Mouse (Mus musculus): Measurements from ENCODE around the gene Pak3. TPM values are rescaled to one million over a fixed set of nuclear protein-coding genes. Genes with fewer than 3 reads are reported as not detected.
"Not testable (repeated sequence)": the region's sequence is repeated elsewhere in the genome, so short reads cannot be mapped to it uniquely, and the experiment has no call there.

Gene Pak3
- polyA plus RNA-seq (2014; fragmentation: Nextera tagmentation; extraction: Ambion mirVana) = 8.7 and 9.5 TPM in 2 replicates

DNA sequence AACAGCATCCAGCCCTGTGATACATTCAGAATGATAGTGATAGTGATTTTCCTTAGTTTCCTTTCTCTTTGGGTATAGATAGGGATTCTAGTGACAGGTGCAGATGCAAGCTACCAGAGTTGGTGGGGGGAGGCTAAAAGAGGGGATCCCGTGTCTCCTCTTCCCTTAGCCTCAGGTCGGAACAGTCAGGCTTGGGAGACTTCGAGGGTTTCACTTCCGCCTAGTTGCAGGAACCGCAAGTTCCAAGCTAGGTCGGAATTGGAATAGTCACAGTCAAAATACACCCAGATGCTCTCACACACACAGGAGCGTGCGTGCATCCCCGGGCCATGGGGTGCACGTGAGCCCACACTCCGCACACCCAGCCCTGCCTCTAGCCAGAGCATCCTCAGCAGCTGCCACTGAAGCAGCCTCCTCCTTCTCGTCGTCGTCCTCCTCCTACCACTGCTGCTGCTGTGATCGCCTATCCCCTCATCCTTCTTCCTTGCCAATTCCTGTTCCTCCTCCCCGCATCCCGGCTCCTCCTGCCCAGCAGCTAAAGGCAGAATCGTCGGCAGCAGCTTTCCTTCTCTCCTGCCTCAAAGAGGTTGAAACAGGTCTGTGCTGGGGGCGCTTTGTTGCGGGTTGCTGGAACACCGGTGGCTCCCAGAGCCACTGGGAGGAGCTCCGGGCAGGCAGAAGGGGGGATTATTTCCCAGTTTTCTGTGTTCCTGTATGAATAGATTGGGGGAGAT lies at the start of gene Pak3:
Gene Pak3 (plus strand): TSS at position 424 of the 734 bp plus-strand sequence.
- Histone ChIP-seq H3K9me3 (ENCODE audit: control insufficient read depth, low read depth, low read length) (no peaks in the 10 kb centered on the region), H3K4me1 (ENCODE audit: control insufficient read depth, insufficient read depth, low read length) (no peaks in the 10 kb centered on the region), H3K36me3 (ENCODE audit: control insufficient read depth, insufficient read depth, low read length) (no peaks in the 10 kb centered on the region), H3K27ac (ENCODE audit: low read length) (no peak within 1 kb of the TSS), H3K9ac (replicated peaks; ENCODE audit: low read depth, low read length) (no peak within 1 kb of the TSS), H3K4me3 (ENCODE audit: low read depth, low read length) (peak within 1 kb of the TSS; percentile 22; the same call in 1 of the 2 replicates), H3K4me2 (replicated peaks; ENCODE audit: low read depth, low read length) (peak within 1 kb of the TSS; percentile 44), H3K27me3 (ENCODE audit: control insufficient read depth, insufficient read depth, low read length) (no peaks in the 10 kb centered on the region)
- no peak; the same call in 1 of the 2 replicates for ATAC-seq (ENCODE audit: insufficient number of reproducible peaks, insufficient read depth, low FRiP score, low read depth)
- 21% methylated on average over 23 of the region's 23 CpGs for WGBS

- H3K9me3 ChIP-seq (ENCODE audit: control insufficient read depth, low read depth, low read length) = no peaks in the 10 kb centered on the region
- no peaks in the 10 kb centered on the region for H3K36me3 ChIP-seq (ENCODE audit: control insufficient read depth, insufficient read depth, low read length)
- WGBS = 67% methylated on average over 3 of the region's 3 CpGs
- no peaks in the 10 kb centered on the region for H3K4me1 ChIP-seq (ENCODE audit: control insufficient read depth, insufficient read depth, low read length)
- ATAC-seq (ENCODE audit: insufficient number of reproducible peaks, insufficient read depth, low FRiP score, low read depth) = peak; percentile 100
- no peak overlapping the region for H3K4me3 ChIP-seq (ENCODE audit: low read depth, low read length)
- no peak overlapping the region for H3K9ac ChIP-seq (replicated peaks; ENCODE audit: low read depth, low read length)
- H3K4me2 ChIP-seq (replicated peaks; ENCODE audit: low read depth, low read length) = no peak overlapping the region
- H3K27ac ChIP-seq (ENCODE audit: low read length) = no peak overlapping the region
- H3K27me3 ChIP-seq (ENCODE audit: control insufficient read depth, insufficient read depth, low read length) = no peaks in the 10 kb centered on the region
Observed at GRCm38 (mm10) chrX:143482866-143483265, 35.5 kb upstream of the Pak3 start.

- no peak overlapping the region for H3K4me2 ChIP-seq (replicated peaks; ENCODE audit: low read depth, low read length)
- H3K9me3 ChIP-seq (ENCODE audit: control insufficient read depth, low read depth, low read length) = no peaks in the 10 kb centered on the region
- no peaks in the 10 kb centered on the region for H3K36me3 ChIP-seq (ENCODE audit: control insufficient read depth, insufficient read depth, low read length)
- no peaks in the 10 kb centered on the region for H3K27me3 ChIP-seq (ENCODE audit: control insufficient read depth, insufficient read depth, low read length)
- no peak for ATAC-seq (ENCODE audit: insufficient number of reproducible peaks, insufficient read depth, low FRiP score, low read depth)
- H3K4me1 ChIP-seq (ENCODE audit: control insufficient read depth, insufficient read depth, low read length) = no peaks in the 10 kb centered on the region
- 59% methylated on average over 4 of the region's 4 CpGs for WGBS
- H3K9ac ChIP-seq (replicated peaks; ENCODE audit: low read depth, low read length) = no peak overlapping the region
- H3K4me3 ChIP-seq (ENCODE audit: low read depth, low read length) = no peak overlapping the region
- H3K27ac ChIP-seq (ENCODE audit: low read length) = no peak overlapping the region
Observed at GRCm38 (mm10) chrX:143501053-143501695, 17.2 kb upstream of the Pak3 start.

GRCm38 (mm10) chrX:143501776-143502365 lies 16.5 kb upstream of the Pak3 start:
- WGBS = 59% methylated on average over 5 of the region's 5 CpGs
- H3K27ac ChIP-seq (ENCODE audit: low read length) = no peak overlapping the region
- no peaks in the 10 kb centered on the region for H3K36me3 ChIP-seq (ENCODE audit: control insufficient read depth, insufficient read depth, low read length)
- no peaks in the 10 kb centered on the region for H3K27me3 ChIP-seq (ENCODE audit: control insufficient read depth, insufficient read depth, low read length)
- H3K4me3 ChIP-seq (ENCODE audit: low read depth, low read length) = no peak overlapping the region
- no peaks in the 10 kb centered on the region for H3K9me3 ChIP-seq (ENCODE audit: control insufficient read depth, low read depth, low read length)
- no peak overlapping the region for H3K4me2 ChIP-seq (replicated peaks; ENCODE audit: low read depth, low read length)
- no peak overlapping the region for H3K9ac ChIP-seq (replicated peaks; ENCODE audit: low read depth, low read length)
- no peaks in the 10 kb centered on the region for H3K4me1 ChIP-seq (ENCODE audit: control insufficient read depth, insufficient read depth, low read length)
- no peak for ATAC-seq (ENCODE audit: insufficient number of reproducible peaks, insufficient read depth, low FRiP score, low read depth)

DNA sequence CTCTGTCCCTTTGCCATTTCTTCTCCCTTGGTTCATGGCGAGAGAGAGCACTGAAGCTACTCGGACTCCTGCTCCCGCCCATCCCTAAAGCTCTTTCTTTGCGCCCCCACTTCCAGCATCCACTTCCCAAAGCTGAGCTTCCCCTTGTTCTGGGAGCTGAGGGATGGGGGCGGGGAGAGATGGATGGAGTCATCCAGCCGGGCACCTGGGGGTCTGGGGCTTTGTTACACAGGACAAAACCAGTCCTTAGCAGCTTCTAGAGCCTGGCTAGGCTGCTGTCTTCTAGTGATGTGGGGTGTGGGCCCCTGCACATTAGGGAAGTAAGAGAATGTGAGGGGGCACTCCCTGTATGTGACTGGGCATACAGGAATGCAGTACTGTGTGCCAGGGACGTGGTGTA lies 526 bp downstream of the Pak3 start:
- no peak for ATAC-seq (ENCODE audit: insufficient number of reproducible peaks, insufficient read depth, low FRiP score, low read depth)
- Histone ChIP-seq H3K27ac (ENCODE audit: low read length) (no peak overlapping the region), H3K9ac (replicated peaks; ENCODE audit: low read depth, low read length) (no peak overlapping the region)

DNA sequence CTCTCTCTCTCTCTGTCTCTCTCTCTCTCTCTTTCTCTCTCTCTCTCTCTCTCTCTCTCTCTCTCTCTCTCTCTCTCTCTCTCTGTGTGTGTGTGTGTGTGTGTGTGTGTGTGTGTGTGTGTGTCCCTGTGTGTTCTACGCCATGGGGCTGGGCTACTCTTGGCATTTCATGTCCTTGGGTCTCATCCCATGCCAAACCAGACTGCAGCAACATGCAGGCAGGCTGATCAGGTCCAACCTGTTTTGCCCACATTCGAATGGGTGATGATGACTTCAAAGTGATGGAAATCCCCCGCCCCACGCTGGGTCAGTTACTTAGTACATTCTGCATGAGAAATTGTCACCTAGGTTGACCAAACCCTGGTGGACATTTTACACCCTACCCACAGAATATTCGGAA lies 1.1 kb downstream of the Pak3 start:
- not testable (repeated sequence) for H3K36me3 ChIP-seq (ENCODE audit: control insufficient read depth, insufficient read depth, low read length); H3K9me3 ChIP-seq (ENCODE audit: control insufficient read depth, low read depth, low read length); H3K4me2 ChIP-seq (replicated peaks; ENCODE audit: low read depth, low read length); H3K27me3 ChIP-seq (ENCODE audit: control insufficient read depth, insufficient read depth, low read length); H3K4me1 ChIP-seq (ENCODE audit: control insufficient read depth, insufficient read depth, low read length); H3K27ac ChIP-seq (ENCODE audit: low read length); ATAC-seq (ENCODE audit: insufficient number of reproducible peaks, insufficient read depth, low FRiP score, low read depth); H3K4me3 ChIP-seq (ENCODE audit: low read depth, low read length); H3K9ac ChIP-seq (replicated peaks; ENCODE audit: low read depth, low read length)
- WGBS = 57% methylated on average over 5 of the region's 5 CpGs

More for the DNA sequence above, 526 bp downstream of the Pak3 start:
- peak overlapping the region; percentile 44 for H3K4me2 ChIP-seq (replicated peaks; ENCODE audit: low read depth, low read length)
- H3K27me3 ChIP-seq (ENCODE audit: control insufficient read depth, insufficient read depth, low read length) = no peaks in the 10 kb centered on the region
- H3K4me3 ChIP-seq (ENCODE audit: low read depth, low read length) = peak overlapping the region; percentile 22; the same call in 1 of the 2 replicates
- no peaks in the 10 kb centered on the region for H3K36me3 ChIP-seq (ENCODE audit: control insufficient read depth, insufficient read depth, low read length)
- H3K4me1 ChIP-seq (ENCODE audit: control insufficient read depth, insufficient read depth, low read length) = no peaks in the 10 kb centered on the region
- WGBS = 15% methylated on average over 7 of the region's 7 CpGs
- no peaks in the 10 kb centered on the region for H3K9me3 ChIP-seq (ENCODE audit: control insufficient read depth, low read depth, low read length)

GRCm38 (mm10) chrX:143520195-143520594 lies 1.8 kb downstream of the Pak3 start:
- H3K36me3 ChIP-seq (ENCODE audit: control insufficient read depth, insufficient read depth, low read length) = no peaks in the 10 kb centered on the region
- no peak for ATAC-seq (ENCODE audit: insufficient number of reproducible peaks, insufficient read depth, low FRiP score, low read depth)
- H3K27ac ChIP-seq (ENCODE audit: low read length) = no peak overlapping the region
- no peaks in the 10 kb centered on the region for H3K9me3 ChIP-seq (ENCODE audit: control insufficient read depth, low read depth, low read length)
- no peak overlapping the region for H3K4me2 ChIP-seq (replicated peaks; ENCODE audit: low read depth, low read length)
- no peak overlapping the region for H3K4me3 ChIP-seq (ENCODE audit: low read depth, low read length)
- H3K9ac ChIP-seq (replicated peaks; ENCODE audit: low read depth, low read length) = no peak overlapping the region
- H3K27me3 ChIP-seq (ENCODE audit: control insufficient read depth, insufficient read depth, low read length) = no peaks in the 10 kb centered on the region
- 57% methylated on average over 1 of the region's 1 CpGs for WGBS
- no peaks in the 10 kb centered on the region for H3K4me1 ChIP-seq (ENCODE audit: control insufficient read depth, insufficient read depth, low read length)

GRCm38 (mm10) chrX:143532331-143532730 lies 13.9 kb downstream of the Pak3 start:
- no peaks in the 10 kb centered on the region for H3K4me1 ChIP-seq (ENCODE audit: control insufficient read depth, insufficient read depth, low read length)
- no peak overlapping the region for H3K4me2 ChIP-seq (replicated peaks; ENCODE audit: low read depth, low read length)
- no peak overlapping the region for H3K9ac ChIP-seq (replicated peaks; ENCODE audit: low read depth, low read length)
- 77% methylated on average over 3 of the region's 3 CpGs for WGBS
- no peak overlapping the region for H3K4me3 ChIP-seq (ENCODE audit: low read depth, low read length)
- no peak for ATAC-seq (ENCODE audit: insufficient number of reproducible peaks, insufficient read depth, low FRiP score, low read depth)
- H3K27me3 ChIP-seq (ENCODE audit: control insufficient read depth, insufficient read depth, low read length) = 0 out of 2 replicates have a peak, but pooled peaks cover 3% of the 10 kb centered on the region
- no peaks in the 10 kb centered on the region for H3K36me3 ChIP-seq (ENCODE audit: control insufficient read depth, insufficient read depth, low read length)
- no peak overlapping the region for H3K27ac ChIP-seq (ENCODE audit: low read length)
- H3K9me3 ChIP-seq (ENCODE audit: control insufficient read depth, low read depth, low read length) = no peaks in the 10 kb centered on the region

Measured in stomach, embryonic 14.5 days (tissue).